Mouse (Mus musculus) olfactory bulb, adult 2 months (tissue): Measurements from ENCODE around the gene Mgat5.

Experiments
- CTCF ChIP-seq: fragments of 200-500 bp; IDR thresholded peaks from 2 replicates; pipeline ENCODE4 v1.5.1; 2012; ENCODE audit warnings: low read depth, mild to moderate bottlenecking, low read length, moderate library complexity; ENCODE audit not compliant: insufficient read depth
- POLR2A ChIP-seq: fragments of 200-500 bp; IDR thresholded peaks from 2 replicates; pipeline ENCODE4 v1.6.1; 2012; ENCODE audit warnings: mild to moderate bottlenecking, low read depth, low read length, moderate library complexity; ENCODE audit not compliant: insufficient read depth

DNA sequence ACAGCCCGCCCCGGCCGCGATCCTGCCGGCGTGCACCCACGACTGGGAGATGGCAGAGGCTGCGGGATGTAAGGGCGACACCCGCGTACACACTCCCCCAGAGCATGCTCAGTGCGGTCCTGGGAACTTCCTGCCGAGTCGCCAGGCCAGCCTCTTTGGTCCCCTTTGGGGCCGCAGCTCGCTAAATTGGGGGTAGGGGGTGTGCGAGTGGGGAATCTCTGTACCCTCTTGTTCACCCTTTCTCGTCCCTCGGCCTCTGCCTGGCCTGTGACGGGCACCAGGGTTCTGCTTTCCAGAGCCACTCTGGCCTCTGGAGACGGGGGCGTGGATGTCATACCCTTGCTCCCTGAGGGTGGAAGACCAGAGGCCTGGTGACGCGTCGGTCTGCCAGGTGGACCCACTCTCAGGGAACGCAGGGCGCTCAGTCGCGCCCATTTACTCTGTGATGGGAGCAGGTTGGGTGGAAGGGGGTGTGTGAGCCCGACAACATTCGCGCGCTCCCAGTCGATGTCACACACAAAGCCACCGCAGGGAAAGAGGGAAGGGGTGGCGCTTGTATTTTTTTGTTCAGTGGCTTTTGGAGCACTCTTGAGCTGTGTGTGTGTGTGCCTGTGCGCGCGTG is 1.3 kb downstream of the Mgat5 start:
- TF ChIP-seq POLR2A, result no peak
- TF ChIP-seq CTCF, result no peak
